Comparison of ENCODE assay signal across 31 mouse cellular contexts in the genomic region with DNA sequence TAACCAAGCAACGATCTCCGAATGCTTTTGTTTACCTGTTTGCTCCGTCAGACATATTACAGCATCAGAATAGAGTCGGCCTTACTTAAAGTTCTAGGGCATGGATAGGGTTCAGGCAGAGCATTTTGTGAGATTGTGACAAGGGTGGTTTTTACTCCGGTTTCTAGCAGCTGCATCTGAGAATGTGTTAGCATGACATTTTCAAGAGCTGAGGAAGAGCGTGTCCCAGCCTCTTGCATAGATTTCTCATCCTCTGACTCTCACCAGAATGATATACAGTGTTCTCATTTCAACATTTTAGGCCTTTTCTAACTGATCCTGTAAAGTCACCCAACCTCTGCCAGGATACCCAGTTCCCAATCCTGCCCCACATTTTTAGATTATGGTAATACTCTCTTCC. TPM values are rescaled to one million over a fixed set of nuclear protein-coding genes. Genes with fewer than 3 reads are reported as not detected.
DNase-seq lines count a peak whose midpoint lies in the region; ATAC-seq and TF ChIP-seq lines count a peak whose summit lies in the region.
"Had no signal": no experiment of that assay in that cellular context is flagged by ENCODE, and none has a peak within 500 bp of the region (broad histone marks: within the 10 kb centered on the region; RNA-seq: fewer than 3 reads in every experiment).

No protein-coding gene starts in this region.

- ATAC-seq in frontal cortex, adult (ENCODE audit: low TSS enrichment), result peak; percentile 93
- ATAC-seq: forebrain, embryonic 13.5 days; forebrain, embryonic 16.5 days; hindbrain, postnatal 0 days; inflammation-experienced regulatory T-cells, adult 6 months; Patski had no signal

- no peak for DNase-seq in frontal cortex, postnatal 10 days (ENCODE audit: low spot score in 2 of 2)
- DNase-seq in left cerebral cortex, adult 2 months (ENCODE audit: extremely low spot score in 1 of 2, low spot score in 2 of 2), result no peak
- DNase-seq in left cerebral cortex, postnatal 4 days, result no peak
- DNase-seq in brain, adult 2 months (ENCODE audit: low read depth, low spot score), result peak; percentile 61
- DNase-seq in lung, postnatal 10 days, result no peak
- DNase-seq: adrenal gland, postnatal 10 days; adrenal gland, postnatal 36 days; B cell, adult 2 months; cerebellum, adult 11 months; cerebellum, adult 2 months; cerebellum, adult 9-11 months; cerebellum, postnatal 25 days; embryo, embryonic 11 days; gastrocnemius, postnatal 10 days; gastrocnemius, postnatal 36 days; heart, adult 2 months; heart, postnatal 14 days; heart, postnatal 4 days had no signal

- peak overlapping the region; percentile 67 for H3K27ac ChIP-seq in left cerebral cortex, adult 2 months
- H3K27ac ChIP-seq: embryonic facial prominence, embryonic 10.5 days; embryonic facial prominence, embryonic 13.5 days; forebrain, embryonic 13.5 days; heart, adult 2 months; heart, embryonic 10.5 days; heart, embryonic 13.5 days; hindbrain, embryonic 14.5 days; hindbrain, postnatal 0 days had no signal

- TF ChIP-seq CTCF in left cerebral cortex, adult 2 months (IDR thresholded peaks at IDR 0.05), result no peak

- H3K4me3 ChIP-seq in left cerebral cortex, adult 2 months, result no peak overlapping the region
- H3K4me3 ChIP-seq: embryonic facial prominence, embryonic 10.5 days; embryonic facial prominence, embryonic 13.5 days; erythroblast, embryonic 14.5 days; forebrain, embryonic 13.5 days; heart, adult 2 months; heart, embryonic 10.5 days; heart, embryonic 13.5 days had no signal

- intact Hi-C loops in left cerebral cortex, adult 2 months (cut with DNase I), result no loop called here
- intact Hi-C loops in left cerebral cortex, postnatal 4 days (cut with DNase I), result no loop called here

RNA-seq across cellular contexts. Expression of a gene that starts 20.5 kb away (rescaled TPM):
- 100 to 1,000 TPM; 171 to 176 TPM for total RNA-seq in left cerebral cortex, adult 2 months (2021)
- total RNA-seq in left cerebral cortex, postnatal 4 days (2021), result 100 to 1,000 TPM; 277 to 281 TPM
- total RNA-seq: granulocyte monocyte progenitor cell, adult 5-6 weeks had no signal
